Mouse (Mus musculus) midbrain, embryonic 10.5 days (tissue): ENCODE data around the gene Alg3. TPM values are rescaled to one million over a fixed set of nuclear protein-coding genes. Genes with fewer than 3 reads are reported as not detected.
A peak's percentile ranks its signal among the peaks of the same experiment; 100 is the strongest.

Source experiments
- DNase-seq: peaks from one replicate; pipeline ENCODE4 v3.0.0-alpha.2; 2017; ENCODE audit warnings: low spot score
- H3K27ac ChIP-seq: fragments of 300-500 bp; sonication (generic); replicated peaks from 2 replicates; pipeline ENCODE4 v1.5.1; 2016; ENCODE audit warnings: mild to moderate bottlenecking
- H3K27me3 ChIP-seq: fragments of 300-500 bp; sonication (generic); 2 replicates; pipeline ENCODE4 v1.6.1; 2016; ENCODE audit warnings: low read depth, mild to moderate bottlenecking; ENCODE audit not compliant: poor library complexity, severe bottlenecking
- H3K36me3 ChIP-seq: fragments of 300-500 bp; sonication (generic); 2 replicates; pipeline ENCODE4 v1.6.1; 2016; ENCODE audit warnings: mild to moderate bottlenecking, moderate library complexity
- H3K4me1 ChIP-seq: fragments of 300-500 bp; sonication (generic); 2 replicates; pipeline ENCODE4 v1.6.1; 2016
- H3K4me3 ChIP-seq: fragments of 300-500 bp; sonication (generic); 2 replicates; pipeline ENCODE4 v1.5.1; 2016; ENCODE audit warnings: mild to moderate bottlenecking, moderate library complexity
- H3K9me3 ChIP-seq: fragments of 300-500 bp; sonication (generic); replicated peaks from 2 replicates; pipeline ENCODE4 v1.6.1; 2016; ENCODE audit warnings: mild to moderate bottlenecking
- WGBS: fragments of 180-500 bp; shearing (Covaris S2); methylation state at CpG from one replicate; pipeline ENCODE4 v1.1.7; 2016; 5-methylcytosine and 5-hydroxymethylcytosine counted together
- polyA plus RNA-seq: library from polyadenylated mRNA; unstranded; fragments of >200 nt; fragmentation: Nextera tagmentation; extraction: Ambion mirVana; gene quantifications from 2 replicates; pipeline ENCODE4 v1.2.1, GENCODE M21; 2016

The Alg3 gene
- polyA plus RNA-seq: 59.4 and 61.1 TPM in 2 replicates

- DNase-seq: peak; percentile 90
- peak within 1 kb of the TSS; percentile 96 for H3K27ac ChIP-seq
- no peaks in the 10 kb centered on the region for H3K27me3 ChIP-seq
- 2% methylated on average over 41 of the region's 41 CpGs for WGBS
- peak within 1 kb of the TSS; percentile 91 for H3K4me3 ChIP-seq
- H3K36me3 ChIP-seq: peaks cover 33% of the 10 kb centered on the region
- H3K9me3 ChIP-seq: no peaks in the 10 kb centered on the region
- peaks cover 37% of the 10 kb centered on the region for H3K4me1 ChIP-seq
Measured at GRCm38 (mm10) chr16:20611357-20612227, at the start of gene Alg3, which contains the start of the genes Eef1akmt4 and Gm49333. Gene Alg3, minus strand, starts transcription at chr16:20611735. Gene Eef1akmt4, plus strand, starts transcription at chr16:20611593. Gene Gm49333, plus strand, starts transcription at chr16:20611610.

GRCm38 (mm10) chr16:20657661-20658060 lies 46.1 kb upstream of the Alg3 start:
- no peak overlapping the region for H3K27ac ChIP-seq
- no peaks in the 10 kb centered on the region for H3K9me3 ChIP-seq
- H3K27me3 ChIP-seq: no peaks in the 10 kb centered on the region
- 90% methylated on average over 4 of the region's 4 CpGs for whole genome bisulfite sequencing
- no peak overlapping the region for H3K4me3 ChIP-seq
- no peak for DNase-seq
- H3K36me3 ChIP-seq: peaks cover 95% of the 10 kb centered on the region
- peaks cover 6% of the 10 kb centered on the region for H3K4me1 ChIP-seq

- Histone ChIP-seq H3K4me3 (0 out of 2 replicates have a peak overlapping the region, but pooled peaks have one; percentile 95), H3K27me3 (no peaks in the 10 kb centered on the region), H3K36me3 (peaks cover 52% of the 10 kb centered on the region), H3K9me3 (no peaks in the 10 kb centered on the region), H3K4me1 (peaks cover 17% of the 10 kb centered on the region), H3K27ac (no peak overlapping the region)
- WGBS: 66% methylated on average over 2 of the region's 2 CpGs
- DNase-seq: no peak
Measured at GRCm38 (mm10) chr16:20653315-20653714, 41.8 kb upstream of the Alg3 start.

GRCm38 (mm10) chr16:20651947-20652310 lies 40.4 kb upstream of the Alg3 start:
- no peaks in the 10 kb centered on the region for H3K9me3 ChIP-seq
- no peak for DNase-seq
- peak overlapping the region; percentile 95 for H3K4me3 ChIP-seq
- H3K36me3 ChIP-seq: peaks cover 38% of the 10 kb centered on the region
- peaks cover 17% of the 10 kb centered on the region for H3K4me1 ChIP-seq
- WGBS: 10% methylated on average over 12 of the region's 12 CpGs
- H3K27ac ChIP-seq: peak overlapping the region; percentile 90
- no peaks in the 10 kb centered on the region for H3K27me3 ChIP-seq

GRCm38 (mm10) chr16:20651076-20651946 lies 39.8 kb upstream of the Alg3 start, which contains the start of gene Psmd2:
Gene Psmd2, plus strand, starts transcription at chr16:20651652.
- H3K27ac ChIP-seq: peak within 1 kb of the TSS; percentile 90
- peak within 1 kb of the TSS; percentile 95 for H3K4me3 ChIP-seq
- WGBS: 2% methylated on average over 46 of the region's 46 CpGs
- H3K27me3 ChIP-seq: no peaks in the 10 kb centered on the region
- H3K4me1 ChIP-seq: peaks cover 17% of the 10 kb centered on the region
- peaks cover 32% of the 10 kb centered on the region for H3K36me3 ChIP-seq
- peak; percentile 96 for DNase-seq
- no peaks in the 10 kb centered on the region for H3K9me3 ChIP-seq

GRCm38 (mm10) chr16:20643911-20644310 lies 32.4 kb upstream of the Alg3 start:
- Histone ChIP-seq H3K27ac (no peak overlapping the region), H3K36me3 (no peaks in the 10 kb centered on the region), H3K4me1 (0 out of 2 replicates have a peak, but pooled peaks cover 3% of the 10 kb centered on the region), H3K4me3 (no peak overlapping the region), H3K27me3 (no peaks in the 10 kb centered on the region), H3K9me3 (no peaks in the 10 kb centered on the region)
- 90% methylated on average over 7 of the region's 7 CpGs for WGBS
- no peak for DNase-seq

- Histone ChIP-seq H3K27me3 (no peaks in the 10 kb centered on the region), H3K27ac (no peak overlapping the region), H3K9me3 (no peaks in the 10 kb centered on the region), H3K4me1 (0 out of 2 replicates have a peak, but pooled peaks cover 3% of the 10 kb centered on the region), H3K4me3 (no peak overlapping the region), H3K36me3 (no peaks in the 10 kb centered on the region)
- peak; percentile 73 for DNase-seq
- 6% methylated on average over 8 of the region's 8 CpGs for WGBS
Measured at GRCm38 (mm10) chr16:20642161-20642560, 30.6 kb upstream of the Alg3 start.

GRCm38 (mm10) chr16:20638367-20638766 lies 26.8 kb upstream of the Alg3 start:
- Histone ChIP-seq H3K36me3 (no peaks in the 10 kb centered on the region), H3K9me3 (no peaks in the 10 kb centered on the region), H3K27ac (no peak overlapping the region), H3K4me1 (0 out of 2 replicates have a peak, but pooled peaks cover 3% of the 10 kb centered on the region), H3K27me3 (no peaks in the 10 kb centered on the region), H3K4me3 (no peak overlapping the region)
- WGBS: 83% methylated on average over 8 of the region's 8 CpGs
- DNase-seq: no peak

GRCm38 (mm10) chr16:20637410-20637809 lies 25.9 kb upstream of the Alg3 start:
- no peak for DNase-seq
- Histone ChIP-seq H3K36me3 (0 out of 2 replicates have a peak, but pooled peaks cover 4% of the 10 kb centered on the region), H3K9me3 (no peaks in the 10 kb centered on the region), H3K4me3 (no peak overlapping the region), H3K27ac (no peak overlapping the region), H3K4me1 (0 out of 2 replicates have a peak, but pooled peaks cover 3% of the 10 kb centered on the region), H3K27me3 (no peaks in the 10 kb centered on the region)
- WGBS: 86% methylated on average over 8 of the region's 8 CpGs

GRCm38 (mm10) chr16:20629731-20630634 lies 18.4 kb upstream of the Alg3 start, which contains the start of gene Ece2:
Gene Ece2, plus strand, starts transcription at chr16:20629828.
- Histone ChIP-seq H3K4me3 (peak within 1 kb of the TSS; percentile 76), H3K36me3 (0 out of 2 replicates have a peak, but pooled peaks cover 6% of the 10 kb centered on the region), H3K9me3 (no peaks in the 10 kb centered on the region), H3K27ac (peak within 1 kb of the TSS; percentile 87), H3K27me3 (peaks cover 32% of the 10 kb centered on the region), H3K4me1 (peaks cover 18% of the 10 kb centered on the region)
- DNase-seq: peak; percentile 58
- 8% methylated on average over 54 of the region's 54 CpGs for WGBS

- Histone ChIP-seq H3K4me3 (peak overlapping the region; percentile 76; the same call in 1 of the 2 replicates), H3K27me3 (peaks cover 32% of the 10 kb centered on the region), H3K36me3 (0 out of 2 replicates have a peak, but pooled peaks cover 6% of the 10 kb centered on the region), H3K9me3 (no peaks in the 10 kb centered on the region), H3K4me1 (peaks cover 18% of the 10 kb centered on the region), H3K27ac (no peak overlapping the region)
- no peak for DNase-seq
- 61% methylated on average over 11 of the region's 11 CpGs for WGBS
Measured at GRCm38 (mm10) chr16:20628871-20629391, 17.4 kb upstream of the Alg3 start.
